Mouse (Mus musculus) lung, embryonic 15.5 days (tissue): Measurements from ENCODE around the gene Adcy7. TPM values are rescaled to one million over a fixed set of nuclear protein-coding genes. Genes with fewer than 3 reads are reported as not detected.

Experiments used
- ATAC-seq: fragments of 200-750 bp; cut with Nextera tagmentation; 2 replicates; pipeline ENCODE4 v1.8.0; 2017; ENCODE audit warnings: moderate number of reproducible peaks, borderline replicate concordance; ENCODE audit not compliant: low FRiP score, low TSS enrichment; ENCODE audit errors: extremely low read depth
- H3K27ac ChIP-seq: fragments of 300-500 bp; sonication (generic); 2 replicates; pipeline ENCODE4 v1.5.1; 2015; ENCODE audit warnings: moderate library complexity, mild to moderate bottlenecking, inconsistent platforms
- H3K27me3 ChIP-seq: fragments of 300-500 bp; sonication (generic); 2 replicates; pipeline ENCODE4 v1.6.1; 2015; ENCODE audit warnings: inconsistent platforms
- H3K36me3 ChIP-seq: fragments of 300-500 bp; sonication (generic); 2 replicates; pipeline ENCODE4 v1.6.1; 2015; ENCODE audit warnings: inconsistent platforms
- H3K4me1 ChIP-seq: fragments of 300-500 bp; sonication (generic); 2 replicates; pipeline ENCODE4 v1.6.1; 2015; ENCODE audit warnings: inconsistent platforms
- H3K4me2 ChIP-seq: fragments of 300-500 bp; sonication (generic); 2 replicates; pipeline ENCODE4 v1.6.1; 2015; ENCODE audit warnings: inconsistent platforms, mild to moderate bottlenecking, moderate library complexity
- H3K4me3 ChIP-seq: fragments of 300-500 bp; sonication (generic); 2 replicates; pipeline ENCODE4 v1.5.1; 2015; ENCODE audit warnings: mild to moderate bottlenecking, inconsistent platforms
- H3K9ac ChIP-seq: fragments of 300-500 bp; sonication (generic); 2 replicates; pipeline ENCODE4 v1.6.1; 2015; ENCODE audit warnings: inconsistent platforms
- H3K9me3 ChIP-seq: fragments of 300-500 bp; sonication (generic); 2 replicates; pipeline ENCODE4 v1.6.1; 2016; ENCODE audit warnings: inconsistent platforms
- WGBS: fragments of 180-500 bp; shearing (Covaris S2); methylation state at CpG from one replicate; pipeline ENCODE4 v1.1.7; 2015; 5-methylcytosine and 5-hydroxymethylcytosine counted together
- polyA plus RNA-seq: library from polyadenylated mRNA; unstranded; fragments of >200 nt; fragmentation: Nextera tagmentation; extraction: Ambion mirVana; gene quantifications from 2 replicates; pipeline ENCODE4 v1.2.1, GENCODE M21; 2015

Adcy7 gene
- polyA plus RNA-seq, 1 experiment from 2014 or later, result 13.9 TPM

GRCm38 (mm10) chr8:88342026-88342425 is 69.8 kb downstream of the Adcy7 start:
- Histone ChIP-seq H3K4me2 (no peak overlapping the region), H3K4me3 (no peak overlapping the region), H3K27ac (no peak overlapping the region), H3K36me3 (peaks cover 73% of the 10 kb centered on the region), H3K4me1 (no peaks in the 10 kb centered on the region), H3K27me3 (no peaks in the 10 kb centered on the region), H3K9me3 (no peaks in the 10 kb centered on the region), H3K9ac (no peak overlapping the region)
- ATAC-seq, result no peak
- WGBS, result 84% methylated on average over 4 of the region's 4 CpGs

GRCm38 (mm10) chr8:88349046-88349445 is 76.8 kb downstream of the Adcy7 start:
- Histone ChIP-seq H3K4me3 (no peak overlapping the region), H3K4me1 (no peaks in the 10 kb centered on the region), H3K36me3 (peaks cover 89% of the 10 kb centered on the region), H3K4me2 (no peak overlapping the region), H3K9me3 (no peaks in the 10 kb centered on the region), H3K27me3 (no peaks in the 10 kb centered on the region), H3K27ac (no peak overlapping the region), H3K9ac (no peak overlapping the region)
- no peak for ATAC-seq
- WGBS, result 58% methylated on average over 2 of the region's 2 CpGs

- Histone ChIP-seq H3K4me2 (no peak overlapping the region), H3K27ac (no peak overlapping the region)
These were observed 85.2 kb downstream of the Adcy7 start for GRCm38 (mm10) chr8:88357226-88357933.

GRCm38 (mm10) chr8:88357946-88358345 is 85.7 kb downstream of the Adcy7 start:
- no peak overlapping the region for H3K27ac ChIP-seq
- peaks cover 63% of the 10 kb centered on the region for H3K36me3 ChIP-seq
- H3K4me1 ChIP-seq, result peaks cover 21% of the 10 kb centered on the region
- no peak overlapping the region for H3K9ac ChIP-seq
- WGBS, result 71% methylated on average over 5 of the region's 5 CpGs
- H3K4me3 ChIP-seq, result no peak overlapping the region
- H3K27me3 ChIP-seq, result no peaks in the 10 kb centered on the region
- ATAC-seq, result no peak
- H3K4me2 ChIP-seq, result no peak overlapping the region
- H3K9me3 ChIP-seq, result no peaks in the 10 kb centered on the region

More at GRCm38 (mm10) chr8:88357226-88357933, 85.2 kb downstream of the Adcy7 start:
- H3K4me1 ChIP-seq, result peaks cover 16% of the 10 kb centered on the region
- no peak for ATAC-seq
- H3K4me3 ChIP-seq, result no peak overlapping the region
- 65% methylated on average over 5 of the region's 5 CpGs for WGBS
- no peak overlapping the region for H3K9ac ChIP-seq
- no peaks in the 10 kb centered on the region for H3K27me3 ChIP-seq
- H3K9me3 ChIP-seq, result no peaks in the 10 kb centered on the region
- H3K36me3 ChIP-seq, result peaks cover 69% of the 10 kb centered on the region

GRCm38 (mm10) chr8:88359959-88360358 is 87.8 kb downstream of the Adcy7 start:
- H3K9ac ChIP-seq, result peak overlapping the region; percentile 26; the same call in 1 of the 2 replicates
- H3K27ac ChIP-seq, result no peak overlapping the region
- H3K27me3 ChIP-seq, result no peaks in the 10 kb centered on the region
- no peak for ATAC-seq
- 59% methylated on average over 2 of the region's 2 CpGs for WGBS
- H3K4me3 ChIP-seq, result peak overlapping the region; percentile 99
- H3K9me3 ChIP-seq, result no peaks in the 10 kb centered on the region
- peaks cover 45% of the 10 kb centered on the region for H3K36me3 ChIP-seq
- peaks cover 22% of the 10 kb centered on the region for H3K4me1 ChIP-seq
- H3K4me2 ChIP-seq, result peak overlapping the region; percentile 78

- no peaks in the 10 kb centered on the region for H3K9me3 ChIP-seq
- under 1% methylated on average over 31 of the region's 31 CpGs for WGBS
- H3K27ac ChIP-seq, result peak overlapping the region; percentile 91
- ATAC-seq, result no peak; the same call in 1 of the 2 replicates
- H3K4me3 ChIP-seq, result peak overlapping the region; percentile 99
- peak overlapping the region; percentile 78 for H3K4me2 ChIP-seq
- peak overlapping the region; percentile 100 for H3K9ac ChIP-seq
- H3K4me1 ChIP-seq, result peaks cover 22% of the 10 kb centered on the region
- peaks cover 33% of the 10 kb centered on the region for H3K36me3 ChIP-seq
- H3K27me3 ChIP-seq, result no peaks in the 10 kb centered on the region
These were observed 89.0 kb downstream of the Adcy7 start for GRCm38 (mm10) chr8:88361044-88361707.

- Histone ChIP-seq H3K4me3 (peak within 1 kb of the TSS; percentile 99), H3K27ac (peak within 1 kb of the TSS; percentile 91), H3K9me3 (no peaks in the 10 kb centered on the region), H3K9ac (peak within 1 kb of the TSS; percentile 100), H3K36me3 (peaks cover 26% of the 10 kb centered on the region), H3K4me1 (peaks cover 22% of the 10 kb centered on the region), H3K4me2 (peak within 1 kb of the TSS; percentile 78), H3K27me3 (no peaks in the 10 kb centered on the region)
- ATAC-seq, result peak; percentile 90
- WGBS, result under 1% methylated on average over 91 of the region's 91 CpGs
These were observed 89.7 kb downstream of the Adcy7 start, which contains the start of gene Brd7 for GRCm38 (mm10) chr8:88361708-88362428. Brd7 (minus strand) TSS chr8:88362194.

- peaks cover 22% of the 10 kb centered on the region for H3K4me1 ChIP-seq
- ATAC-seq, result no peak
- no peaks in the 10 kb centered on the region for H3K9me3 ChIP-seq
- H3K9ac ChIP-seq, result peak overlapping the region; percentile 100
- H3K27me3 ChIP-seq, result no peaks in the 10 kb centered on the region
- H3K4me3 ChIP-seq, result peak overlapping the region; percentile 99
- H3K36me3 ChIP-seq, result peaks cover 20% of the 10 kb centered on the region
- 25% methylated on average over 11 of the region's 11 CpGs for WGBS
- peak overlapping the region; percentile 48 for H3K4me2 ChIP-seq
- peak overlapping the region; percentile 91 for H3K27ac ChIP-seq
These were observed 90.4 kb downstream of the Adcy7 start for GRCm38 (mm10) chr8:88362446-88363150.

GRCm38 (mm10) chr8:88369221-88369620 is 97.0 kb downstream of the Adcy7 start:
- Histone ChIP-seq H3K27me3 (no peaks in the 10 kb centered on the region), H3K4me1 (peaks cover 4% of the 10 kb centered on the region; the same call in 1 of the 2 replicates), H3K27ac (no peak overlapping the region), H3K4me2 (no peak overlapping the region), H3K36me3 (no peaks in the 10 kb centered on the region), H3K9ac (no peak overlapping the region), H3K9me3 (no peaks in the 10 kb centered on the region), H3K4me3 (no peak overlapping the region)
- ATAC-seq, result no peak; the same call in 1 of the 2 replicates
- WGBS, result 17% methylated on average over 6 of the region's 6 CpGs

GRCm38 (mm10) chr8:88369805-88370204 is 97.6 kb downstream of the Adcy7 start:
- 31% methylated on average over 3 of the region's 3 CpGs for WGBS
- Histone ChIP-seq H3K9ac (no peak overlapping the region), H3K27me3 (no peaks in the 10 kb centered on the region), H3K27ac (no peak overlapping the region), H3K4me1 (peaks cover 4% of the 10 kb centered on the region; the same call in 1 of the 2 replicates), H3K36me3 (no peaks in the 10 kb centered on the region), H3K4me2 (no peak overlapping the region), H3K4me3 (no peak overlapping the region), H3K9me3 (no peaks in the 10 kb centered on the region)
- no peak for ATAC-seq

- H3K27me3 ChIP-seq, result no peaks in the 10 kb centered on the region
- no peak for ATAC-seq
- 78% methylated on average over 2 of the region's 2 CpGs for WGBS
- H3K4me2 ChIP-seq, result no peak overlapping the region
- H3K36me3 ChIP-seq, result no peaks in the 10 kb centered on the region
- peaks cover 7% of the 10 kb centered on the region; the same call in 1 of the 2 replicates for H3K4me1 ChIP-seq
- no peak overlapping the region for H3K4me3 ChIP-seq
- H3K9me3 ChIP-seq, result no peaks in the 10 kb centered on the region
- H3K27ac ChIP-seq, result no peak overlapping the region
- H3K9ac ChIP-seq, result no peak overlapping the region
These were observed 99.3 kb downstream of the Adcy7 start for GRCm38 (mm10) chr8:88371522-88371921.
